Mouse (Mus musculus) T-helper 2 cell (primary cell): ENCODE data around the gene Unc5c.

Source experiments
- in situ Hi-C: fragments of 300-600 bp; cut with MboI, MseI; formaldehyde crosslinking; loops from one replicate; pipeline ENCODE4 v1.15.1; 2025; ENCODE audit warnings: high pct_unique_total_duplicates

Gene Unc5c

GRCm38 (mm10) chr3:141711601-141712000 lies 246.6 kb downstream of the Unc5c start:
- in situ Hi-C loops, result no loop called here

GRCm38 (mm10) chr3:141716371-141716770 lies 251.4 kb downstream of the Unc5c start:
- in situ Hi-C loops, result no loop called here

GRCm38 (mm10) chr3:141719050-141719449 lies 254.0 kb downstream of the Unc5c start:
- in situ Hi-C loops, result no loop called here

DNA sequence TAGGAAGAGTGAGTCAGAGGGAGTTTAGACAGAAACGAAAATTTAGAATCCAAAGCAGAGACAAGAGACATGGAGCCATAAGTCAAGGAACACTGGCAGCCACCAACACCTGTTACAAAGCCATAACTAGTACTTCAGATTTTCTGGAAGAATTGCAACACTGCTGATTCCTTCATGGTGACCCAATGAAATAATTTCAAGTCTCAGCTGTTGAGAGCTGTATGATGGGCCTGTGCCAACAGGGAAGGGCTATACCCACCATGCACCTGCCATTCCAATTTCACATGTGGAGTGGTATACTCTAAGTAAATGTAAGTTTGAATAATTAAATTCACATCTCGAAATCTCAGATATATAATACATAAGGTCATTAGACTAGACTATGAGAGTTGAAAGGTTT lies 259.5 kb downstream of the Unc5c start:
- in situ Hi-C loops, result no loop called here

GRCm38 (mm10) chr3:141725432-141725831 lies 260.4 kb downstream of the Unc5c start:
- in situ Hi-C loops, result no loop called here

- in situ Hi-C loops, result no loop called here
Measured at GRCm38 (mm10) chr3:141733844-141734243, 268.8 kb downstream of the Unc5c start.

- in situ Hi-C loops, result no loop called here
Measured at GRCm38 (mm10) chr3:141735285-141735684, 270.3 kb downstream of the Unc5c start.

DNA sequence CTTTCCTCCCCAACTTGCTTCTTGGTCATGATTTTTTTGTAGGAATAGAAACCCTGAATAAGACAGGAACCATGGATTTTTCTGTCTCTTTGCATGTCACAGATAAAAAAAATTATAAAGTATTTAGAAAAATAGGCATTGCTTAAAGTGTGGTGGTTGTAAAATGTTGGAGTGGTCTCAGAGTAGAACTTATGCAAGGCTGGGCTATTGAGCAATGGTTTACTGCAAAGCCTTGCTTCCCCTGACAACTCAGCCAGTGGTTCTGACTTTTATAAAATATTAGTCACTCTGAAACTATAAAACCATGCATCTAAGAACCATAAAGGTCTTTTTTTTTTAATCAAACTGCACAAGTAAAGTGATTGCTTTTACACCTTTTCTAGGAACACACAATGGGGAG lies 280.3 kb downstream of the Unc5c start:
- in situ Hi-C loops, result no loop called here

GRCm38 (mm10) chr3:141748694-141749381 lies 283.8 kb downstream of the Unc5c start:
- in situ Hi-C loops, result no loop called here

GRCm38 (mm10) chr3:141752172-141752571 lies 287.2 kb downstream of the Unc5c start:
- in situ Hi-C loops, result no loop called here

DNA sequence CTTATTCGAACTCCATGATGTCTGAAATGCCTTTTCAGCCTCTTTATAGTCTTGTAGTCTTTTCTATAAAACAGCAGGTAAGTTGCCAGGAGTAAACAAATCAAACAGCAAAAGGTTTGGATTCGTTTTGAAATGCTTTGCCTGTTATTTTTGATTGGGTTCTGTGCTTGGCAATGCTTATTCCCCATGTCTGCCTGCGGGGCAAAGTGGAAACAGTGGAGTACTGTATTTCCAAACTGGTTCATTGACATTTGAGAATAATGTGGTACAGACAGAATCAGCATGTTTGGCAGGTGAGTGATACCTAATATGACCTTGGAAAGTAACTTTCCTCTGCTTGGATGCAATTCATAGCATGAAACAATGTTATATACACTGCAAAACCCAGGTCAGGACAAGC lies 292.2 kb downstream of the Unc5c start:
- in situ Hi-C loops, result no loop called here

DNA sequence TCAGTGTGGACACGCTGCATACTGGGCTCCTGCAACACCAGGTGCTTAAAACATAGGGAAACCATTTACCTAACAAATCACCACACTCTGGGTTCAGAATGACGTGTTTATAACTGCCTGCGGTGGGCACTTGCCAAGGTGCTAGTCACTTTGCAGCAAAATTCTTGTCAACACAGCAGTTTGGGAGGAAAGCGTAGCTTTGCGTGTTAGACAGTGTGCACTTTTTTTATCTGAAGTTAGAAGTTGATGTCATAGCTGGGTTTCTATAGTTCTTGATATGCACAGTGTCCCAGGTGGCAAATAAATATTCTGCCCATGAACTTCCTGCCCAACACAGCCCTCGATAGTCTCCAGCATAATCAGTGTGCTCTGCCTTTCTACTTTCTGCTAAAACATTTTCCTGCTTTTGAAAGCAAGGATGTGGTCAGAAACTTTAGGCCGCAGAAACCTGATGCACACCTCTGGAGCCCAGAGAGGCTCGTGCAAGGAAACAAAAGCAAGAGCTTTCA lies 313.4 kb downstream of the Unc5c start:
- in situ Hi-C loops, result no loop called here

DNA sequence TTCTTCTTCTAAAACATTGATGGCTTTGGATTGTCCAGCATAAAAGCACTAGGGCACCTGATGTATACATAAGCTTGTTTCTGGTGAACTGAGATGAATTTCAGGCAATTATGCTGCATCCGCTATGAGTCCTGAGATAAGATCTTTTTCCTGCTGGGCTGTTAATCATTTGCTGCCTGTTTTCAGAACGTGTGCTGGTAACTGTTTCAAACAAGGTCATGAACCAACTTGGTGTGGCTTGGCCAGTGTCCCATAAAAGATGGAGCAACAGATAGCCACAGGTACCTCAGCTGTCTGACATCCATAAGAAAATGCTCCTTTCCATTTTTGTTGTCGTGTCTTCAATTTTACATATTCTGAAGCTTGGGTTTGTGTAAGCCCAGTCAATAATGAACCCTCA lies 314.2 kb downstream of the Unc5c start:
- in situ Hi-C loops, result no loop called here

DNA sequence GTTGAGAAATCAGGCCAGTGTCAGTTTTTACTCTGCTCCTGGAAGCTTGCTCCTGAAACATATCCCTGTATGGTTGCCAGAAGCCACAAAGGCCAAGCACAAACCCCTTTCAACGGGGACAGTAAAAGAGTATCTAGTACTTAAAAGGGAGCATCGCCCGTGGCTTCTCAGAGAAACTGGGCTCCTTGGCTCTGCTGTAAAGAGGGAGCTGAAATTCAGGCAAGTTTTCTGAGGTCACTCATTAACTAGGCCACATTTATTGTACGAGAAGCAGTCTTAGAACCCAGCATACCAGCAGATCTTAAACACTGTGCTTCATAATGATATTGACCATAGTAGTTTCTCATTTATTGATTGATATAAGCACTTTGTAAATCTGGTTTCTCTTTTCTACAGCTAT lies 317.5 kb downstream of the Unc5c start:
- in situ Hi-C loops, result no loop called here

DNA sequence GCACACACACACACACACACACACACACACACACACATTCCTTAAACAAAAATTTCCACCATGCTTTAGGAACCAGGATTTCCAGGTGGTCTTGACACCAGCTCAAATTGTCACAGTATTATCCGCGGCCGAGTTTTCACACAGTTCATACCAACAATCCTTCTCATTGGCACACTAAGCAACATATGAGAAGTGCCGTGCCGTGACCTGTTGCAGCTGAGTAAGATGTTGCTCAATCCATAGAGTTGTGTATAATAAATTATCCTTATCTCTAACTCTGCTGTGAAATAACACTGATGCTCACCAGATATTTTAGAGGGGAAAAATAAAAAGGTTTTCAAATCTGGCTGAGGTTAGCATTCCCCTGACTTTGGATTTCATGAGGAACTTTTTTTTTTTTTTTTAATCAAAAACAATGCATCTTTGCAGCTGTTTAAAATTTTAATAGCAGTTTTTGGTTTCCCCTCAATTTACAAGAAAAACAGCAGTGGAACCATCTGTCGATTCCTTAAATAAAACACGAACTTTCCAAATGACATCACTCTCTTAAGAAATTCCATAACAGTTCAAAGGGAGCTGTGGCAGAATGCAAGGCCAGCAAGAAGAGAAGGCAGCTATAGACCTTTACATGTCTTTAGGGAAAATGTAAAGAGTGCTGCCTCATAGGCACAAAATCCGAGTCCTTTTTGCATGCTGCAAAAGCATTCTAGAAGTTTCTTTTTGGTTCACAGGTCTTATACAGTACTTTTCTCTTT lies 326.2 kb downstream of the Unc5c start:
- in situ Hi-C loops, result no loop called here

- in situ Hi-C loops, result no loop called here
Measured at GRCm38 (mm10) chr3:141792106-141792505, 327.1 kb downstream of the Unc5c start.

DNA sequence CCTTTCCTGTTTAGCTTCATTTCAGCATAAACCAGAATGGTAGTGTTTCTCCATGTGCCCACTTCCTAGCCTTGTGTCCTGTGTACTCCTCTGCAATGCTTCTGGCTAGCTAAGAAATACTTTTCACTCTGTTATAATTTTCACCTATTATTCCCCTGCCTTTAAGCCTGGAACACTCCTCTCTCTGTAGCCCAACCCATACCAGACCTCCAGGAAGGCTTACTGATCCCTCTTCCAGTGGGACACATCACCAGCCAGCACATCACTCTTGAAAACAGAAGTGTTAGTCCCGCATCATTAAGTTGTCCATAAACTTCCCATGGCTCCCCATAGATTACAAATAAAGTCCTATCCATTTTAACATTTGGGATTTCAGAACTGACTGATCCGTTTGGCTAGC lies 328.7 kb downstream of the Unc5c start:
- in situ Hi-C loops, result no loop called here

GRCm38 (mm10) chr3:141794371-141794770 lies 329.4 kb downstream of the Unc5c start:
- in situ Hi-C loops, result no loop called here

GRCm38 (mm10) chr3:141797372-141797771 lies 332.4 kb downstream of the Unc5c start:
- in situ Hi-C loops, result no loop called here

- in situ Hi-C loops, result no loop called here
Measured at GRCm38 (mm10) chr3:141797789-141798188, 332.8 kb downstream of the Unc5c start.

DNA sequence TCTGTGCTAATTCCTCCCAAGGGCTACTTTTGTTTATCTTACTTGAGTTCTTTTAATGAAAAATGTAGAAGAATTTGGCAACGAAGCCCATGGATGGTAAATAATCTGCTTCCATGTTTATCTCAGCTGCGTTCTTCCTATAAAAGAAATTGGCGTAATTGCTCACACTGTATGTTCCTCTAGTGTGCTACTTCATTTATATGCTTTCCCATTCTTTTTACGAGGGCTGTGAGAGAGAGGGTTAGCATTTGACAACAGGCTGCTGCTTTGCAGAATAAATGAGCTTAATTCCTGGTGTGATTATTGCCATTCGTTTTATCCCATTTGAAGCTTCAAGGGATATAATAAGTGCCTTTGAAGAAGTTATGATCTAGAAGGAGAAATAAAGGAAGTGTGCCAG lies 339.1 kb downstream of the Unc5c start:
- in situ Hi-C loops, result no loop called here

DNA sequence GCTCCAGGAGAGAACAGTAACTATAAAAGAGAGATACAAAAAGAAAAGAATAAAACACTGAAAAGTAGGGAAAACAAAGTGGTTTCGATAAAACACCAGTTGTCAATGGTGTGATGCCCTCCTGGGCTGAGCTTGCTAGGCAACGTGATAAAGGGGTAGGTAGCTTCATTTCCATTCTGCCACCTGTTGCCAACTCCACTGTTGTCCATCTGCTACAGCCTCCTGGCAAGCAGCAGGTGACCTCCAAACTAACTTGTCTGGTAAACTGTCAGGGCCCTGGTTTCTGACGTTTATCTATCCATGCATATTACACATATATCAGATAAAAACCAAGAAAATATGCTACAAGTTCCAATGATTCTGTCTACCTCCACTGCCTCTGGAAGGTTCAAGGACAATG lies 344.6 kb downstream of the Unc5c start:
- in situ Hi-C loops, result loop anchor here (5.0 kb wide), 1 partner anchor 582 kb away; no protein-coding TSS in a partner anchor

GRCm38 (mm10) chr3:141810944-141811343 lies 345.9 kb downstream of the Unc5c start:
- in situ Hi-C loops, result no loop called here
